Mouse (Mus musculus): ENCODE results near the gene Cyb5rl. TPM values are rescaled to one million over a fixed set of nuclear protein-coding genes. Genes with fewer than 3 reads are reported as not detected.

Cyb5rl gene
- 10 to 100 TPM in 1 of 2 experiments, 1 to 10 TPM in 1; 6.0 to 11.3 TPM for total RNA-seq (2023)

DNA sequence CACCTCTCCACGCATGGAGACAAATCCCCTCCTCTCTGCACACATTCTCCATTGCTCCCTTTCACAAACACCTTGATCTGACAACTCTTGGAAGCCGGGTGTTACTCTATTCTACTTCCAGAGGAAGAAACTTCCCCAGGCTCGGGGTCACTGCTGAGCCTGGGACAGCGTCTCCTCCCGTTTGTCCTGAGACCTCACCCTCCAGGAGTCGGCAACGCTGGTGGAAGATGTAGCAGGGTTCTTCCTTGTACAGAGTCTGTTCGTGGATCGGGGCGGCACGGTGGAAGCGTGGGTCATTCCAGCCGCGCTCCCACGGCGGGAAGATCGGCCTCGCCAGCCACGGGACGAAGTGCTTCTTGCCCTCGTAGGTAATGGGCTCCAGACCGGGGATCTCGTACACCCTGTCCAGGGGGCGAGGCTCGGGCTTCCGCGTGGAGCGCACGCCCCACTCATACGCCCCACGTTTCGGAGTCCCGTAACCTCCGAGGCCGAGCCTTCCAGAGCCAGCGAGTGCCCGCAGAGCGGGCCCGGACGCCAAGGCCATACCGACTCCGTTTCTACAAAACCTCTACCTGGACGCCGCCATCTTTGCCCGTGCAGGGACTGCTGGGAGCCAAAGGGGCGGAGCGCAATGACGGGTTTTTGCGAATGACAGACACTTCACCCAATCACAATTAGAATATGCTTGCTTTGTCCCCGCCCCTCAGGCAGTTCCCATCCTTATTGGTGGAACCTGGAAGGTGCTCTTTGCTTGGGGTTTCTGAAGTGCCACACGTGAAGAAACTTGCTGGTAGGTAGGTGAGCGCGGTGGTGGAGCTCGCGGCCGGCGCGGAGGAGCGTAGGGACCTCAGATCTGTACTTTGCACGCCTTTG, at the start of gene Cyb5rl, which contains the start of gene Mrpl37:
Cyb5rl (plus strand) TSS at position 737 of the 873 bp plus-strand sequence.
Mrpl37 (minus strand) TSS at position 617 of the 873 bp plus-strand sequence.

DNA sequence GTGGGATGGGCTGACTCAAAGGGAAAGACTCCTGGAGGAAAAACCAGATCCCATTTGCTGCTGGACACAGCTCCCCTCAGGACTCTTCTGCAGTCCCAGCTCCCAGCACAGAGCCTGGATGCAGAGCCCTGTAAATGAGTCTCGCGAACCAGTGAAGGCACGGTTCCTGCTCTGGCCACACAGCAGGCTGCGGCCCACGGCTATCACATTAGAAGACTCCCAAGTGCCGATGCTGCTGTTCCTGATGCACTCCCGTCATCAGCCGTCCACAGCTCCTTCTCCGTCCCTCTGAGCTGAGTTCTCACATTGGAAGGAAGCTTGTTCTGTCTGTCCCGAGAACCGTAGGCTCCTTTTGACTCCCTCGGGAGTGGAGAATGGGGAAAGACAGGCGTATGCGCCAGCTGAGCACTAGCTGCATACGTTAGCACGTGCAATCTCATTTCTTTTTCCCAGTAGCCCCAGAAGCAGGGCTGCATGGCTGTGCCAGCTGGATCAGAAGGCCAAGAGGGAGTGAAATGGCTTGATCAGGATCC, 30.1 kb downstream of the Cyb5rl start, which contains the start of gene Cdcp2:
Cdcp2 (plus strand) TSS at position 51 of the 533 bp plus-strand sequence.

Other genes with a start within 250 kb of the Cyb5rl start
- gene Ssbp3, start 156.3 kb upstream of the Cyb5rl start, total RNA-seq (2023), result 100 to 1,000 TPM; 107 to 115 TPM
- 10 to 100 TPM; 73.8 to 78.0 TPM for gene Mrpl37, start 120 bp upstream of the Cyb5rl start, total RNA-seq (2023)
- gene Cdcp2, start 29.9 kb downstream of the Cyb5rl start, total RNA-seq (2023), result under 1 TPM in 1 of 2 experiments, not detected in 1; 0.56 TPM
- 100 to 1,000 TPM; 115 to 138 TPM for gene Tmem59, start 111.4 kb downstream of the Cyb5rl start, total RNA-seq (2023)
- gene Tceanc2, start 112.1 kb downstream of the Cyb5rl start, total RNA-seq (2023), result 10 to 100 TPM; 33.2 to 36.1 TPM
- gene Ldlrad1, start 142.2 kb downstream of the Cyb5rl start, total RNA-seq (2023), result 1 to 10 TPM in 1 of 2 experiments, not detected in 1; 1.0 TPM
- gene Lrrc42, start 186.5 kb downstream of the Cyb5rl start, total RNA-seq (2023), result 10 to 100 TPM; 51.5 to 53.0 TPM
- 10 to 100 TPM; 32.1 to 41.9 TPM for gene Hspb11, start 186.6 kb downstream of the Cyb5rl start, total RNA-seq (2023)
- not detected for gene Dio1, start 240.2 kb downstream of the Cyb5rl start, total RNA-seq (2023)
- 10 to 100 TPM; 45.7 to 50.8 TPM for gene Yipf1, start 247.4 kb downstream of the Cyb5rl start, total RNA-seq (2023)

Measured in T-cell, adult 66 days (primary cell).